ENCODE assay signal across 8 mouse cellular contexts in the genomic region with DNA sequence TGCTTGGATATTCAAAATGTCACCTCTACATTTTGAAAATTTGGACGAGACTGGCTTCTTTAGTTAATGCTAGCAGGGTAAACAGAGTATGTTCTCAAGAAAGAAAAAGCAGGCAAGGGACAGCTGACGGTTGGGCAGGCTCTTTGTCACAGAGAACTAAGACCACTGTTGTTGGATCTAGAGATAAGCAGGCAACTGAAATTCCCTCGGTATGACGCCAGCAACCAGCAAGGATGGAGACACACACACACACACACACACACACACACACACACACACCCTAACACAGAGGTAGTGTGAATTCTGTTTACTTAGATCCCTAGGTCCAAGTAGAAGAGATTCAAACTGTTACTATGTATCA.
A peak's percentile ranks its signal among the peaks of the same experiment; 100 is the strongest.
DNase-seq lines count a peak whose midpoint lies in the region; ATAC-seq and TF ChIP-seq lines count a peak whose summit lies in the region.

No protein-coding gene starts in this region.

- peak; percentile 8; the same call in 1 of the 2 replicates for ATAC-seq in embryonic facial prominence, embryonic 14.5 days (ENCODE audit: low read depth)
- no peak; the same call in none of the 2 replicates for ATAC-seq in midbrain, postnatal 0 days (ENCODE audit: low FRiP score)
- ATAC-seq in granulocyte monocyte progenitor cell, adult 5-6 weeks (replicated peaks; ENCODE audit: poor library complexity, severe bottlenecking), result no peak

- no peaks in the 10 kb centered on the region for H3K27me3 ChIP-seq in embryonic facial prominence, embryonic 14.5 days (replicated peaks; ENCODE audit: control insufficient read depth, insufficient read depth, low read length)
- H3K27me3 ChIP-seq in limb, embryonic 10.5 days (ENCODE audit: low read depth, poor library complexity, severe bottlenecking), result no peaks in the 10 kb centered on the region
- no peaks in the 10 kb centered on the region for H3K27me3 ChIP-seq in midbrain, postnatal 0 days (ENCODE audit: insufficient read depth, low read length)

- no peak for DNase-seq in layer of hippocampus, adult 2 months (ENCODE audit: low spot score in 2 of 2)
- DNase-seq in layer of hippocampus, postnatal 14 days (ENCODE audit: low spot score in 2 of 2), result no peak
- DNase-seq in embryonic facial prominence, embryonic 14.5 days (ENCODE audit: low spot score), result peak; percentile 33
- peak; percentile 21 for DNase-seq in limb, embryonic 10.5 days (ENCODE audit: low spot score)
- no peak for DNase-seq in midbrain, postnatal 0 days (ENCODE audit: low spot score)
- DNase-seq in adrenal gland, adult 18-20 months (ENCODE audit: low spot score in 2 of 2), result no peak
- DNase-seq in thymus, adult 18-20 months, result no peak

- H3K4me1 ChIP-seq in embryonic facial prominence, embryonic 14.5 days (ENCODE audit: control insufficient read depth, insufficient read depth, low read length), result peaks cover 23% of the 10 kb centered on the region
- H3K4me1 ChIP-seq in limb, embryonic 10.5 days, result peaks cover 16% of the 10 kb centered on the region
- peaks cover 4% of the 10 kb centered on the region; the same call in 1 of the 2 replicates for H3K4me1 ChIP-seq in midbrain, postnatal 0 days (ENCODE audit: insufficient read depth, low read length)

- no peaks in the 10 kb centered on the region for H3K9me3 ChIP-seq in embryonic facial prominence, embryonic 14.5 days (ENCODE audit: control insufficient read depth, low read length)
- H3K9me3 ChIP-seq in limb, embryonic 10.5 days (replicated peaks), result no peaks in the 10 kb centered on the region
- H3K9me3 ChIP-seq in midbrain, postnatal 0 days (ENCODE audit: low read length), result no peaks in the 10 kb centered on the region

- H3K4me3 ChIP-seq in layer of hippocampus, adult 2 months, result no peak overlapping the region
- H3K4me3 ChIP-seq in embryonic facial prominence, embryonic 14.5 days (ENCODE audit: low read depth, low read length), result no peak overlapping the region
- H3K4me3 ChIP-seq in limb, embryonic 10.5 days, result no peak overlapping the region
- no peak overlapping the region for H3K4me3 ChIP-seq in midbrain, postnatal 0 days (ENCODE audit: low read depth, low read length)

- H3K4me2 ChIP-seq in embryonic facial prominence, embryonic 14.5 days (ENCODE audit: low read depth, low read length), result peak overlapping the region; percentile 46
- no peak overlapping the region for H3K4me2 ChIP-seq in midbrain, postnatal 0 days (ENCODE audit: low read depth, low read length, poor library complexity, severe bottlenecking)

- peak overlapping the region; percentile 80 for H3K27ac ChIP-seq in layer of hippocampus, adult 2 months
- H3K27ac ChIP-seq in embryonic facial prominence, embryonic 14.5 days (replicated peaks; ENCODE audit: low read depth, low read length), result peak overlapping the region; percentile 83
- 0 out of 2 replicates have a peak overlapping the region, but pooled peaks have one; percentile 50 for H3K27ac ChIP-seq in limb, embryonic 10.5 days
- H3K27ac ChIP-seq in midbrain, postnatal 0 days (ENCODE audit: low read depth, low read length), result peak overlapping the region; percentile 62; the same call in 1 of the 2 replicates

- WGBS in embryonic facial prominence, embryonic 14.5 days, result 22% methylated on average over 4 of the region's 4 CpGs
- WGBS in limb, embryonic 10.5 days, result 46% methylated on average over 4 of the region's 4 CpGs
- 7% methylated on average over 4 of the region's 4 CpGs for WGBS in midbrain, postnatal 0 days

- H3K9ac ChIP-seq in embryonic facial prominence, embryonic 14.5 days (ENCODE audit: low read depth, low read length), result 0 out of 2 replicates have a peak overlapping the region, but pooled peaks have one; percentile 10
- no peak overlapping the region for H3K9ac ChIP-seq in midbrain, postnatal 0 days (replicated peaks; ENCODE audit: low read length, poor library complexity, severe bottlenecking)

- TF ChIP-seq CTCF in layer of hippocampus, adult 2 months (conservative IDR thresholded peaks at IDR 0.05), result no peak
- no peak for TF ChIP-seq CTCF in midbrain, postnatal 0 days (IDR thresholded peaks at IDR 0.05)

- H3K36me3 ChIP-seq in embryonic facial prominence, embryonic 14.5 days (ENCODE audit: control insufficient read depth, insufficient read depth, low read length), result no peaks in the 10 kb centered on the region
- H3K36me3 ChIP-seq in limb, embryonic 10.5 days, result no peaks in the 10 kb centered on the region
- H3K36me3 ChIP-seq in midbrain, postnatal 0 days (ENCODE audit: insufficient read depth, low read length), result no peaks in the 10 kb centered on the region

Comparison
In these comparisons a context has a peak if more than half of its experiments do, and no peak if none do; other contexts are left out.
1. DNase-seq: peak in embryonic facial prominence, embryonic 14.5 days (single experiment) and limb, embryonic 10.5 days (single experiment); none in layer of hippocampus, adult 2 months (0 of 2), layer of hippocampus, postnatal 14 days (0 of 2), midbrain, postnatal 0 days (single experiment), adrenal gland, adult 18-20 months (0 of 2) and thymus, adult 18-20 months (0 of 2).
2. Peak in every context shown above with its lines, with median percentiles within 50 percentile points of each other: H3K27ac ChIP-seq.